Mouse (Mus musculus): ENCODE measurements around the gene Epha10.
"Not testable (repeated sequence)": the region's sequence is repeated elsewhere in the genome, so short reads cannot be mapped to it uniquely, and the experiment has no call there.

The Epha10 gene

GRCm38 (mm10) chr4:124894508-124895428 is 14.1 kb downstream of the Epha10 start:
- DNase-seq = peak; percentile 75

- DNase-seq = no peak
These were observed 17.7 kb downstream of the Epha10 start for GRCm38 (mm10) chr4:124898428-124898827.

- DNase-seq = no peak
These were observed 19.2 kb downstream of the Epha10 start for GRCm38 (mm10) chr4:124899906-124900305.

GRCm38 (mm10) chr4:124905417-124905816 is 24.7 kb downstream of the Epha10 start:
- DNase-seq = no peak

- no peak for DNase-seq
These were observed 25.5 kb downstream of the Epha10 start for GRCm38 (mm10) chr4:124905971-124906822.

GRCm38 (mm10) chr4:124928102-124928501 is 47.4 kb downstream of the Epha10 start:
- DNase-seq = no peak

GRCm38 (mm10) chr4:124936613-124937471 is 56.1 kb downstream of the Epha10 start, which contains the start of gene 9930104L06Rik:
Gene 9930104L06Rik, plus strand, starts transcription at chr4:124937048.
- peak; percentile 91 for DNase-seq

GRCm38 (mm10) chr4:124939211-124939610 is 58.5 kb downstream of the Epha10 start, which contains the start of gene Cdca8:
Gene Cdca8, minus strand, starts transcription at chr4:124939311.
- not testable (repeated sequence) for DNase-seq

- DNase-seq = peak; percentile 68
These were observed 62.3 kb downstream of the Epha10 start for GRCm38 (mm10) chr4:124943022-124943421.

- no peak for DNase-seq
These were observed 63.1 kb downstream of the Epha10 start for GRCm38 (mm10) chr4:124943781-124944180.

GRCm38 (mm10) chr4:124944961-124945360 is 64.3 kb downstream of the Epha10 start:
- no peak for DNase-seq

- no peak for DNase-seq
These were observed 68.8 kb downstream of the Epha10 start for GRCm38 (mm10) chr4:124949488-124949887.

GRCm38 (mm10) chr4:124950181-124951035 is 69.7 kb downstream of the Epha10 start:
- no peak for DNase-seq

GRCm38 (mm10) chr4:124951036-124951433 is 70.3 kb downstream of the Epha10 start:
- DNase-seq = no peak

- no peak for DNase-seq
These were observed 72.8 kb downstream of the Epha10 start for GRCm38 (mm10) chr4:124953546-124953945.

GRCm38 (mm10) chr4:124957284-124957683 is 76.6 kb downstream of the Epha10 start:
- DNase-seq = no peak

- no peak for DNase-seq
These were observed 78.4 kb downstream of the Epha10 start for GRCm38 (mm10) chr4:124959062-124959461.

- DNase-seq = peak; percentile 18
These were observed 80.2 kb downstream of the Epha10 start for GRCm38 (mm10) chr4:124960940-124961339.

- DNase-seq = no peak
These were observed 81.9 kb downstream of the Epha10 start for GRCm38 (mm10) chr4:124962576-124962975.

GRCm38 (mm10) chr4:124964912-124965599 is 84.4 kb downstream of the Epha10 start:
- no peak for DNase-seq
